In genomic region chr2:71540611-71541417, GRCm38 (mm10) we compare ENCODE assay signal across 9 mouse cellular contexts. TPM values are rescaled to one million over a fixed set of nuclear protein-coding genes. Genes with fewer than 3 reads are reported as not detected.
DNase-seq lines count a peak whose midpoint lies in the region; ATAC-seq and TF ChIP-seq lines count a peak whose summit lies in the region.
"Had no signal": no experiment of that assay in that cellular context is flagged by ENCODE, and none has a peak within 500 bp of the region (broad histone marks: within the 10 kb centered on the region; RNA-seq: fewer than 3 reads in every experiment).

No protein-coding gene starts in this region.

- H3K27ac ChIP-seq in kidney, postnatal 0 days = no peak overlapping the region
- no peak overlapping the region for H3K27ac ChIP-seq in intestine, embryonic 16.5 days (ENCODE audit: low read length)
- H3K27ac ChIP-seq in neural tube, embryonic 15.5 days (replicated peaks) = no peak overlapping the region

- peaks cover 86% of the 10 kb centered on the region for H3K27me3 ChIP-seq in kidney, postnatal 0 days (ENCODE audit: insufficient read depth, low read length)
- H3K27me3 ChIP-seq in intestine, embryonic 16.5 days (replicated peaks; ENCODE audit: control insufficient read depth, insufficient read depth, low read length) = peaks cover 86% of the 10 kb centered on the region
- H3K27me3 ChIP-seq in neural tube, embryonic 15.5 days (replicated peaks) = peaks cover 90% of the 10 kb centered on the region

- TF ChIP-seq CTCF in kidney, postnatal 0 days (IDR thresholded peaks at IDR 0.05; ENCODE audit: low read depth) = no peak

- peak overlapping the region; percentile 23; the same call in 1 of the 2 replicates for H3K4me2 ChIP-seq in kidney, postnatal 0 days (ENCODE audit: low read length)
- H3K4me2 ChIP-seq in intestine, embryonic 16.5 days (ENCODE audit: low read depth, low read length) = peak overlapping the region; percentile 19; the same call in 1 of the 2 replicates
- peak overlapping the region; percentile 15 for H3K4me2 ChIP-seq in neural tube, embryonic 15.5 days

- under 1% methylated on average over 46 of the region's 48 CpGs for WGBS in kidney, postnatal 0 days
- under 1% methylated on average over 46 of the region's 48 CpGs for WGBS in intestine, embryonic 16.5 days
- WGBS in neural tube, embryonic 15.5 days = 0% methylated on average over 47 of the region's 48 CpGs

- no peaks in the 10 kb centered on the region for H3K9me3 ChIP-seq in kidney, postnatal 0 days (replicated peaks; ENCODE audit: low read length)
- no peaks in the 10 kb centered on the region for H3K9me3 ChIP-seq in intestine, embryonic 16.5 days (ENCODE audit: control insufficient read depth, low read length)
- no peaks in the 10 kb centered on the region for H3K9me3 ChIP-seq in neural tube, embryonic 15.5 days (replicated peaks)

- no peak for DNase-seq in kidney, postnatal 0 days (ENCODE audit: low spot score)
- no peak for DNase-seq in kidney, adult 9 months
- DNase-seq in embryo, embryonic 11 days = peak; percentile 61
- no peak for DNase-seq in layer of hippocampus, postnatal 25 days (ENCODE audit: extremely low spot score in 1 of 2, low spot score in 1 of 2)
- no peak for DNase-seq in urinary bladder, adult 18-20 months (ENCODE audit: low spot score in 2 of 2)
- no peak for DNase-seq in right cerebral cortex, postnatal 36 days (ENCODE audit: low spot score in 2 of 2)

- H3K9ac ChIP-seq in kidney, postnatal 0 days (ENCODE audit: low read depth, low read length) = no peak overlapping the region
- H3K9ac ChIP-seq in intestine, embryonic 16.5 days (ENCODE audit: low read depth, low read length) = no peak overlapping the region
- H3K9ac ChIP-seq in neural tube, embryonic 15.5 days (replicated peaks) = no peak overlapping the region

- no peak for ATAC-seq in kidney, postnatal 0 days (replicated peaks; ENCODE audit: low FRiP score, low read depth)
- ATAC-seq in intestine, embryonic 16.5 days = no peak
- ATAC-seq in neural tube, embryonic 15.5 days (ENCODE audit: low FRiP score) = no peak

- peak overlapping the region; percentile 9; the same call in 1 of the 2 replicates for H3K4me3 ChIP-seq in kidney, postnatal 0 days (replicated peaks; ENCODE audit: low read depth, low read length)
- H3K4me3 ChIP-seq in intestine, embryonic 16.5 days (ENCODE audit: low read length) = peak overlapping the region; percentile 4; the same call in 1 of the 2 replicates
- no peak overlapping the region for H3K4me3 ChIP-seq in neural tube, embryonic 15.5 days (replicated peaks)

- H3K36me3 ChIP-seq in kidney, postnatal 0 days (ENCODE audit: insufficient read depth, low read length) = no peaks in the 10 kb centered on the region
- no peaks in the 10 kb centered on the region for H3K36me3 ChIP-seq in intestine, embryonic 16.5 days (ENCODE audit: control insufficient read depth, insufficient read depth, low read length)
- no peaks in the 10 kb centered on the region for H3K36me3 ChIP-seq in neural tube, embryonic 15.5 days

- H3K4me1 ChIP-seq in kidney, postnatal 0 days (replicated peaks; ENCODE audit: insufficient read depth, low read length) = peaks cover 14% of the 10 kb centered on the region; the same call in 1 of the 2 replicates
- H3K4me1 ChIP-seq in intestine, embryonic 16.5 days (ENCODE audit: control insufficient read depth, insufficient read depth, low read length) = peaks cover 13% of the 10 kb centered on the region
- peaks cover 24% of the 10 kb centered on the region for H3K4me1 ChIP-seq in neural tube, embryonic 15.5 days

RNA-seq across cellular contexts. Expression of gene Dlx2, which starts 5.7 kb away (rescaled TPM):
- polyA plus RNA-seq in kidney, postnatal 0 days (2015; fragmentation: Nextera tagmentation; extraction: Ambion mirVana) = not detected in 2 replicates
- polyA plus RNA-seq in intestine, embryonic 16.5 days (2015; fragmentation: Nextera tagmentation; extraction: Ambion mirVana) = 1.5 and 1.8 TPM in 2 replicates
- polyA plus RNA-seq in neural tube, embryonic 15.5 days (2015; fragmentation: Nextera tagmentation; extraction: Ambion mirVana) = 0.08 and 1.1 TPM in 2 replicates
- 1 to 10 TPM; 5.7 to 6.0 TPM for total RNA-seq in layer of hippocampus, postnatal 25 days (2021)
- polyA plus RNA-seq: gonadal fat pad, adult 2 months had no signal

RNA-seq across cellular contexts. Expression of gene Dlx1, which starts 12.9 kb away (rescaled TPM):
- polyA plus RNA-seq in kidney, postnatal 0 days (2015; fragmentation: Nextera tagmentation; extraction: Ambion mirVana) = not detected in 2 replicates
- polyA plus RNA-seq in intestine, embryonic 16.5 days (2015; fragmentation: Nextera tagmentation; extraction: Ambion mirVana) = 4.2 and 5.1 TPM in 2 replicates
- polyA plus RNA-seq in neural tube, embryonic 15.5 days (2015; fragmentation: Nextera tagmentation; extraction: Ambion mirVana) = 0.13 and 1.3 TPM in 2 replicates
- total RNA-seq in layer of hippocampus, postnatal 25 days (2021) = 10 to 100 TPM; 13.6 to 19.3 TPM
- polyA plus RNA-seq: gonadal fat pad, adult 2 months had no signal
